Comparison of ENCODE assay signal across 17 mouse cellular contexts in genomic region chr19:6527839-6528531, GRCm38 (mm10). TPM values are rescaled to one million over a fixed set of nuclear protein-coding genes. Genes with fewer than 3 reads are reported as not detected.
DNase-seq lines count a peak whose midpoint lies in the region; ATAC-seq lines count a peak whose summit lies in the region.
"Had no signal": no experiment of that assay in that cellular context is flagged by ENCODE, and none has a peak within 500 bp of the region (broad histone marks: within the 10 kb centered on the region; RNA-seq: fewer than 3 reads in every experiment).

No protein-coding gene starts in this region.

- H3K9ac ChIP-seq in hindbrain, embryonic 15.5 days = no peak overlapping the region
- H3K9ac ChIP-seq in midbrain, embryonic 12.5 days (replicated peaks) = no peak overlapping the region
- no peak overlapping the region for H3K9ac ChIP-seq in midbrain, embryonic 16.5 days (ENCODE audit: low read depth, low read length)
- H3K9ac ChIP-seq in neural tube, embryonic 14.5 days (replicated peaks; ENCODE audit: low read depth, low read length) = no peak overlapping the region
- H3K9ac ChIP-seq: embryonic facial prominence, embryonic 12.5 days had no signal

- H3K9me3 ChIP-seq in hindbrain, embryonic 15.5 days = no peaks in the 10 kb centered on the region
- H3K9me3 ChIP-seq in hindbrain, embryonic 10.5 days = no peaks in the 10 kb centered on the region
- no peaks in the 10 kb centered on the region for H3K9me3 ChIP-seq in midbrain, embryonic 12.5 days
- H3K9me3 ChIP-seq in midbrain, embryonic 16.5 days (replicated peaks; ENCODE audit: control insufficient read depth, low read length, poor library complexity, severe bottlenecking) = no peaks in the 10 kb centered on the region
- H3K9me3 ChIP-seq in neural tube, embryonic 14.5 days (ENCODE audit: control insufficient read depth, low read length) = no peaks in the 10 kb centered on the region
- H3K9me3 ChIP-seq: embryonic facial prominence, embryonic 12.5 days; G1E had no signal

- H3K4me1 ChIP-seq in hindbrain, embryonic 15.5 days (replicated peaks) = peaks cover 55% of the 10 kb centered on the region
- peaks cover 58% of the 10 kb centered on the region for H3K4me1 ChIP-seq in hindbrain, embryonic 10.5 days (replicated peaks)
- peaks cover 38% of the 10 kb centered on the region for H3K4me1 ChIP-seq in midbrain, embryonic 12.5 days
- peaks cover 36% of the 10 kb centered on the region for H3K4me1 ChIP-seq in midbrain, embryonic 16.5 days (ENCODE audit: control insufficient read depth, insufficient read depth, low read length)
- peaks cover 26% of the 10 kb centered on the region for H3K4me1 ChIP-seq in neural tube, embryonic 14.5 days (ENCODE audit: control insufficient read depth, insufficient read depth, low read length)

- WGBS in hindbrain, embryonic 15.5 days = 67% methylated on average over 17 of the region's 17 CpGs
- 74% methylated on average over 17 of the region's 17 CpGs for WGBS in hindbrain, embryonic 10.5 days
- 82% methylated on average over 17 of the region's 17 CpGs for WGBS in midbrain, embryonic 12.5 days
- WGBS in midbrain, embryonic 16.5 days = 82% methylated on average over 17 of the region's 17 CpGs
- 75% methylated on average over 17 of the region's 17 CpGs for WGBS in neural tube, embryonic 14.5 days

- no peaks in the 10 kb centered on the region for H3K27me3 ChIP-seq in hindbrain, embryonic 15.5 days
- H3K27me3 ChIP-seq in hindbrain, embryonic 10.5 days (ENCODE audit: insufficient read depth, poor library complexity, severe bottlenecking) = peaks cover 18% of the 10 kb centered on the region
- H3K27me3 ChIP-seq in midbrain, embryonic 12.5 days = no peaks in the 10 kb centered on the region
- H3K27me3 ChIP-seq in midbrain, embryonic 16.5 days (ENCODE audit: control insufficient read depth, insufficient read depth, low read depth, low read length) = no peaks in the 10 kb centered on the region
- H3K27me3 ChIP-seq in neural tube, embryonic 14.5 days (ENCODE audit: control insufficient read depth, insufficient read depth, low read length) = no peaks in the 10 kb centered on the region

- no peak for ATAC-seq in hindbrain, embryonic 15.5 days (ENCODE audit: low FRiP score, low read depth)
- ATAC-seq in midbrain, embryonic 12.5 days (ENCODE audit: low FRiP score, low read depth) = no peak
- no peak for ATAC-seq in midbrain, embryonic 16.5 days
- ATAC-seq in neural tube, embryonic 14.5 days (ENCODE audit: low read depth) = no peak

- no peak for DNase-seq in hindbrain, embryonic 10.5 days (ENCODE audit: low spot score)
- peak; percentile 98 for DNase-seq in cerebellum, adult 9-10 months
- no peak for DNase-seq in embryo, embryonic 10 days (ENCODE audit: low spot score)
- no peak for DNase-seq in thymus, adult 18-20 months
- DNase-seq: adrenal gland, adult 8-10 months; thymus, adult 2 months had no signal

- H3K36me3 ChIP-seq in hindbrain, embryonic 15.5 days = peaks cover 19% of the 10 kb centered on the region
- H3K36me3 ChIP-seq in hindbrain, embryonic 10.5 days = no peaks in the 10 kb centered on the region; the same call in 1 of the 2 replicates
- peaks cover 28% of the 10 kb centered on the region for H3K36me3 ChIP-seq in midbrain, embryonic 12.5 days
- peaks cover 8% of the 10 kb centered on the region for H3K36me3 ChIP-seq in midbrain, embryonic 16.5 days (ENCODE audit: control insufficient read depth, insufficient read depth, low read length)
- peaks cover 14% of the 10 kb centered on the region for H3K36me3 ChIP-seq in neural tube, embryonic 14.5 days (ENCODE audit: control insufficient read depth, insufficient read depth, low read length)
- H3K36me3 ChIP-seq: embryonic facial prominence, embryonic 12.5 days; G1E had no signal

- no peak overlapping the region for H3K4me2 ChIP-seq in hindbrain, embryonic 15.5 days
- no peak overlapping the region for H3K4me2 ChIP-seq in midbrain, embryonic 12.5 days (replicated peaks)
- H3K4me2 ChIP-seq in midbrain, embryonic 16.5 days (ENCODE audit: low read length) = no peak overlapping the region
- H3K4me2 ChIP-seq in neural tube, embryonic 14.5 days (ENCODE audit: low read depth, low read length) = no peak overlapping the region
- H3K4me2 ChIP-seq: embryonic facial prominence, embryonic 12.5 days; liver, embryonic 11.5 days had no signal

- H3K27ac ChIP-seq in hindbrain, embryonic 15.5 days (replicated peaks) = peak overlapping the region; percentile 40; the same call in 1 of the 2 replicates
- no peak overlapping the region for H3K27ac ChIP-seq in hindbrain, embryonic 10.5 days
- H3K27ac ChIP-seq in midbrain, embryonic 12.5 days (replicated peaks) = 0 out of 2 replicates have a peak overlapping the region, but pooled peaks have one; percentile 36
- no peak overlapping the region for H3K27ac ChIP-seq in midbrain, embryonic 16.5 days (ENCODE audit: low read length)
- peak overlapping the region; percentile 5; the same call in 1 of the 2 replicates for H3K27ac ChIP-seq in neural tube, embryonic 14.5 days (ENCODE audit: low read depth, low read length)
- H3K27ac ChIP-seq: embryonic facial prominence, embryonic 12.5 days had no signal

- no peak overlapping the region for H3K4me3 ChIP-seq in hindbrain, embryonic 15.5 days
- H3K4me3 ChIP-seq in hindbrain, embryonic 10.5 days = no peak overlapping the region
- H3K4me3 ChIP-seq in midbrain, embryonic 12.5 days = no peak overlapping the region
- H3K4me3 ChIP-seq in midbrain, embryonic 16.5 days (ENCODE audit: low read depth, low read length) = no peak overlapping the region
- H3K4me3 ChIP-seq in neural tube, embryonic 14.5 days (ENCODE audit: low read depth, low read length) = no peak overlapping the region
- H3K4me3 ChIP-seq: embryonic facial prominence, embryonic 12.5 days had no signal

RNA-seq across cellular contexts. Expression of gene Slc22a12, which starts 14.8 kb away (rescaled TPM):
- not detected in 2 replicates for polyA plus RNA-seq in hindbrain, embryonic 15.5 days (2015; fragmentation: Nextera tagmentation; extraction: Ambion mirVana)
- polyA plus RNA-seq in hindbrain, embryonic 10.5 days (2016; fragmentation: Nextera tagmentation; extraction: Ambion mirVana) = not detected in 2 replicates
- not detected in 2 replicates for polyA plus RNA-seq in midbrain, embryonic 12.5 days (2016; fragmentation: Nextera tagmentation; extraction: Ambion mirVana)
- 0.11 TPM in 1 of 2 replicates, not detected in the other for polyA plus RNA-seq in midbrain, embryonic 16.5 days (2015; fragmentation: Nextera tagmentation; extraction: Ambion mirVana)
- 0.11 TPM in 1 of 2 replicates, not detected in the other for polyA plus RNA-seq in neural tube, embryonic 14.5 days (2014; fragmentation: Nextera tagmentation; extraction: Ambion mirVana)
- polyA plus RNA-seq: embryonic facial prominence, embryonic 12.5 days; G1E; heart, postnatal 0 days; intestine, embryonic 14.5 days; liver, embryonic 11.5 days; lung, embryonic 16.5 days; neural tube, embryonic 11.5 days had no signal

Comparison
In these comparisons a context has a peak if more than half of its experiments do, and no peak if none do; other contexts are left out.
1. H3K27ac ChIP-seq: peak in hindbrain, embryonic 15.5 days (single experiment), midbrain, embryonic 12.5 days (single experiment) and neural tube, embryonic 14.5 days (single experiment); none in hindbrain, embryonic 10.5 days (single experiment) and midbrain, embryonic 16.5 days (single experiment).